Mouse (Mus musculus) forebrain, embryonic 16.5 days (tissue): ENCODE measurements around the gene Lsp1. TPM values are rescaled to one million over a fixed set of nuclear protein-coding genes. Genes with fewer than 3 reads are reported as not detected.

Experiments used
- ATAC-seq: fragments of 200-750 bp; cut with Nextera tagmentation; 2 replicates; pipeline ENCODE4 v1.8.0; 2017; ENCODE audit warnings: mild to moderate bottlenecking, moderate library complexity
- H3K27ac ChIP-seq: fragments of 300-500 bp; sonication (generic); 2 replicates; pipeline ENCODE4 v1.5.1; 2014; ENCODE audit warnings: low read length, control low read depth
- H3K27me3 ChIP-seq: fragments of 300-500 bp; sonication (generic); replicated peaks from 2 replicates; pipeline ENCODE4 v1.6.1; 2014; ENCODE audit warnings: low read length; ENCODE audit not compliant: control insufficient read depth, insufficient read depth
- H3K36me3 ChIP-seq: fragments of 300-500 bp; sonication (generic); 2 replicates; pipeline ENCODE4 v1.6.1; 2014; ENCODE audit not compliant: control insufficient read depth, insufficient read depth
- H3K4me1 ChIP-seq: fragments of 300-500 bp; sonication (generic); replicated peaks from 2 replicates; pipeline ENCODE4 v1.6.1; 2014; ENCODE audit warnings: low read length; ENCODE audit not compliant: control insufficient read depth, insufficient read depth
- H3K4me2 ChIP-seq: fragments of 300-500 bp; sonication (generic); 2 replicates; pipeline ENCODE4 v1.6.1; 2014; ENCODE audit warnings: mild to moderate bottlenecking, low read length, control low read depth
- H3K4me3 ChIP-seq: fragments of 300-500 bp; sonication (generic); replicated peaks from 2 replicates; pipeline ENCODE4 v1.5.1; 2014; ENCODE audit warnings: mild to moderate bottlenecking, low read length, control low read depth
- H3K9ac ChIP-seq: fragments of 300-500 bp; sonication (generic); replicated peaks from 2 replicates; pipeline ENCODE4 v1.6.1; 2014; ENCODE audit warnings: low read depth, low read length, control low read depth
- H3K9me3 ChIP-seq: fragments of 300-500 bp; sonication (generic); 2 replicates; pipeline ENCODE4 v1.6.1; 2016; ENCODE audit warnings: low read length; ENCODE audit not compliant: control insufficient read depth
- WGBS: fragments of 180-500 bp; shearing (Covaris S2); extraction: QIAGEN DNeasy Blood & Tissue Kit; methylation state at CpG from one replicate; pipeline ENCODE4 v1.1.7; 2014; 5-methylcytosine and 5-hydroxymethylcytosine counted together
- polyA plus RNA-seq: library from polyadenylated mRNA; unstranded; fragments of >200 nt; fragmentation: Nextera tagmentation; extraction: Ambion mirVana; gene quantifications from 2 replicates; pipeline ENCODE4 v1.2.1, GENCODE M21; 2015

Gene Lsp1
- polyA plus RNA-seq, 1 experiment from 2014 or later, result 3.5 TPM

GRCm38 (mm10) chr7:142500032-142500431 is 39.4 kb downstream of the Lsp1 start:
- H3K4me3 ChIP-seq, result no peak overlapping the region
- 85% methylated on average over 1 of the region's 1 CpGs for WGBS
- no peaks in the 10 kb centered on the region for H3K27me3 ChIP-seq
- no peak for ATAC-seq
- no peaks in the 10 kb centered on the region for H3K36me3 ChIP-seq
- no peak overlapping the region for H3K27ac ChIP-seq
- H3K9me3 ChIP-seq, result no peaks in the 10 kb centered on the region
- no peaks in the 10 kb centered on the region for H3K4me1 ChIP-seq
- H3K4me2 ChIP-seq, result no peak overlapping the region
- no peak overlapping the region for H3K9ac ChIP-seq

- H3K36me3 ChIP-seq, result no peaks in the 10 kb centered on the region
- no peak for ATAC-seq
Measured at GRCm38 (mm10) chr7:142503206-142503605, 42.6 kb downstream of the Lsp1 start.

GRCm38 (mm10) chr7:142505942-142506341 is 45.3 kb downstream of the Lsp1 start:
- no peak overlapping the region for H3K4me2 ChIP-seq
- H3K9ac ChIP-seq, result 0 out of 2 replicates have a peak overlapping the region, but pooled peaks have one; percentile 14
- WGBS, result 25% methylated on average over 2 of the region's 2 CpGs
- ATAC-seq, result peak; percentile 55
- no peak overlapping the region for H3K4me3 ChIP-seq
- H3K27me3 ChIP-seq, result no peaks in the 10 kb centered on the region
- H3K36me3 ChIP-seq, result no peaks in the 10 kb centered on the region
- H3K4me1 ChIP-seq, result peaks cover 17% of the 10 kb centered on the region
- H3K27ac ChIP-seq, result no peak overlapping the region
- no peaks in the 10 kb centered on the region for H3K9me3 ChIP-seq

More at GRCm38 (mm10) chr7:142503206-142503605, 42.6 kb downstream of the Lsp1 start:
- Histone ChIP-seq H3K4me1 (peaks cover 12% of the 10 kb centered on the region), H3K27me3 (no peaks in the 10 kb centered on the region), H3K27ac (no peak overlapping the region), H3K4me2 (no peak overlapping the region), H3K4me3 (no peak overlapping the region), H3K9ac (no peak overlapping the region), H3K9me3 (no peaks in the 10 kb centered on the region)
- WGBS, result 87% methylated on average over 4 of the region's 4 CpGs

- Histone ChIP-seq H3K4me1 (peaks cover 17% of the 10 kb centered on the region), H3K9ac (no peak overlapping the region)
Measured at GRCm38 (mm10) chr7:142506501-142506900, 45.9 kb downstream of the Lsp1 start.

GRCm38 (mm10) chr7:142507453-142507852 is 46.8 kb downstream of the Lsp1 start:
- Histone ChIP-seq H3K27me3 (no peaks in the 10 kb centered on the region), H3K4me1 (peaks cover 17% of the 10 kb centered on the region), H3K27ac (no peak overlapping the region), H3K9me3 (no peaks in the 10 kb centered on the region), H3K9ac (no peak overlapping the region), H3K4me2 (no peak overlapping the region), H3K36me3 (no peaks in the 10 kb centered on the region), H3K4me3 (no peak overlapping the region)
- WGBS, result 94% methylated on average over 9 of the region's 9 CpGs
- no peak for ATAC-seq

More at GRCm38 (mm10) chr7:142506501-142506900, 45.9 kb downstream of the Lsp1 start:
- ATAC-seq, result peak; percentile 49; the same call in 1 of the 2 replicates
- Histone ChIP-seq H3K27me3 (no peaks in the 10 kb centered on the region), H3K36me3 (no peaks in the 10 kb centered on the region), H3K27ac (no peak overlapping the region), H3K4me2 (no peak overlapping the region), H3K9me3 (no peaks in the 10 kb centered on the region), H3K4me3 (no peak overlapping the region)
- WGBS, result 21% methylated on average over 4 of the region's 4 CpGs

- no peak for ATAC-seq
- no peaks in the 10 kb centered on the region for H3K36me3 ChIP-seq
- no peaks in the 10 kb centered on the region for H3K27me3 ChIP-seq
- no peak overlapping the region for H3K4me2 ChIP-seq
- H3K27ac ChIP-seq, result no peak overlapping the region
- H3K9me3 ChIP-seq, result no peaks in the 10 kb centered on the region
- H3K4me3 ChIP-seq, result no peak overlapping the region
- H3K4me1 ChIP-seq, result peaks cover 17% of the 10 kb centered on the region
- WGBS, result 52% methylated on average over 14 of the region's 14 CpGs
- no peak overlapping the region for H3K9ac ChIP-seq
Measured at GRCm38 (mm10) chr7:142509518-142509917, 48.9 kb downstream of the Lsp1 start.

- 13% methylated on average over 12 of the region's 12 CpGs for WGBS
- H3K4me1 ChIP-seq, result peaks cover 17% of the 10 kb centered on the region
- H3K4me2 ChIP-seq, result no peak overlapping the region
- no peak overlapping the region for H3K4me3 ChIP-seq
- no peaks in the 10 kb centered on the region for H3K36me3 ChIP-seq
- H3K9me3 ChIP-seq, result no peaks in the 10 kb centered on the region
- no peak overlapping the region for H3K9ac ChIP-seq
- no peaks in the 10 kb centered on the region for H3K27me3 ChIP-seq
- 0 out of 2 replicates have a peak, but pooled peaks have one; percentile 47 for ATAC-seq
- peak overlapping the region; percentile 24; the same call in 1 of the 2 replicates for H3K27ac ChIP-seq
Measured at GRCm38 (mm10) chr7:142510021-142510777, 49.6 kb downstream of the Lsp1 start.

- H3K4me3 ChIP-seq, result no peak overlapping the region
- 87% methylated on average over 4 of the region's 4 CpGs for WGBS
- H3K27ac ChIP-seq, result no peak overlapping the region
- no peak overlapping the region for H3K9ac ChIP-seq
- H3K4me2 ChIP-seq, result no peak overlapping the region
- no peaks in the 10 kb centered on the region for H3K36me3 ChIP-seq
- H3K27me3 ChIP-seq, result no peaks in the 10 kb centered on the region
- no peak for ATAC-seq
- H3K9me3 ChIP-seq, result no peaks in the 10 kb centered on the region
- H3K4me1 ChIP-seq, result peaks cover 8% of the 10 kb centered on the region; the same call in 1 of the 2 replicates
Measured at GRCm38 (mm10) chr7:142514048-142514447, 53.4 kb downstream of the Lsp1 start.

- Histone ChIP-seq H3K4me3 (no peak overlapping the region), H3K27ac (no peak overlapping the region), H3K9ac (0 out of 2 replicates have a peak overlapping the region, but pooled peaks have one; percentile 20), H3K4me1 (0 out of 2 replicates have a peak, but pooled peaks cover 3% of the 10 kb centered on the region), H3K27me3 (no peaks in the 10 kb centered on the region), H3K4me2 (no peak overlapping the region), H3K36me3 (no peaks in the 10 kb centered on the region), H3K9me3 (no peaks in the 10 kb centered on the region)
- 48% methylated on average over 21 of the region's 21 CpGs for WGBS
- peak; percentile 10; the same call in 1 of the 2 replicates for ATAC-seq
Measured at GRCm38 (mm10) chr7:142516221-142516978, 55.8 kb downstream of the Lsp1 start.
